Mouse (Mus musculus) megakaryocyte, embryonic 14.5 days (primary cell): ENCODE results near the gene Ppdpf.

Experiments used
- FLI1 ChIP-seq: IDR thresholded peaks from 2 replicates; pipeline ENCODE4 v1.6.1; 2012; ENCODE audit warnings: low read length, inconsistent platforms, mixed read lengths
- GATA1 ChIP-seq: IDR thresholded peaks from 3 replicates; pipeline ENCODE4 v1.6.1; 2012; ENCODE audit warnings: mixed read lengths, low read length, inconsistent platforms, borderline replicate concordance

- TF ChIP-seq GATA1 (no peak), FLI1 (no peak)
Measured at GRCm38 (mm10) chr2:181166469-181166868, 20.6 kb upstream of the Ppdpf start.
